Mouse (Mus musculus) small intestine, adult 2 months (tissue): ENCODE measurements around the gene Pcsk6.

ENCODE experiments used
- CTCF ChIP-seq: fragments of 200-500 bp; IDR thresholded peaks from 2 replicates; pipeline ENCODE4 v1.5.1; 2012; ENCODE audit warnings: low read depth, mild to moderate bottlenecking, control low read depth, inconsistent platforms, low read length, moderate library complexity, mixed read lengths; ENCODE audit not compliant: insufficient replicate concordance, insufficient read length; ENCODE audit errors: extremely low read depth
- POLR2A ChIP-seq: fragments of 200-500 bp; IDR thresholded peaks from 2 replicates; pipeline ENCODE4 v1.6.1; 2012; ENCODE audit warnings: low read depth, mild to moderate bottlenecking, control low read depth, inconsistent platforms, low read length, moderate library complexity

GRCm38 (mm10) chr7:66003447-66003846 is 141.9 kb downstream of the Pcsk6 start:
- TF ChIP-seq CTCF = no peak
- no peak for TF ChIP-seq POLR2A
